Mouse (Mus musculus): ENCODE measurements around the gene Nfib. TPM values are rescaled to one million over a fixed set of nuclear protein-coding genes. Genes with fewer than 3 reads are reported as not detected.

Nfib gene
- total and polyA plus RNA-seq, 3 experiments, result 0.04 to 0.11 (median 0.09) TPM

DNA sequence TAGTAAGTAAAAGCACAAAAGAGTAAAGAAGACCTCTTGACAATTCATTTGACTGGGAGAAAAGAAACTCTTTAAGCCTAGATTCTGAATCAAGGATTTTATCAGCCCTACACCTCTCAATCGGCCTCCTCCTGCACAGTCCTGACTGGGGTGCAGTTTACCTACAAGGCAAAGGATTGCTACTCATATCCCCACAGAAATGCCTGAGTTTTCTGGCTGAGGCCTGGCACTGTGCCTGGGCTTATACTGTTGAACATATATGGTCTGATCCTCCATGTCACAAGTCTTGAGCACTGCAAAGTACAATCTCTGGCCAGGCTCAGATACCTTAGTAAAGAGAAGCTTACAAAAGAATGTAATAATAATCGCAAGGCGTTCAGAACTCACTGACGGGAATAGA, 333.3 kb downstream of the Nfib start:
- dilution Hi-C loops (cut with MboI; ENCODE audit: extremely low pct_ligation_motif_present, extremely low pct_unique_long_range_greater_than_20kb, low sequenced_read_pairs) (no loop called here), in situ Hi-C loops (cut with MboI; ENCODE audit: low pct_ligation_motif_present, low pct_unique_long_range_greater_than_20kb, low sequenced_read_pairs) (no loop called here)
- no peak overlapping the region for H3K4me3 ChIP-seq (replicated peaks in 1 of 3; ENCODE audit: low read depth in 2 of 3, low read length in 2 of 3, poor library complexity in 1 of 3)
- no peaks in the 10 kb centered on the region for H3K36me3 ChIP-seq (replicated peaks in 1 of 2; ENCODE audit: control insufficient read depth in 1 of 2, insufficient read depth in 1 of 2, low read length in 1 of 2)
- no peak overlapping the region for H3K9ac ChIP-seq (ENCODE audit: insufficient read depth, low read depth)
- no peak for TF ChIP-seq MAZ (IDR thresholded peaks at IDR 0.05; ENCODE audit: low read depth, low read length)
- no peak for TF ChIP-seq JUN (IDR thresholded peaks at IDR 0.05; ENCODE audit: insufficient read depth, low read depth, low read length)
- no peak for TF ChIP-seq PAX5 (IDR thresholded peaks at IDR 0.05; ENCODE audit: low read length)
- no peak for TF ChIP-seq TCF12 (IDR thresholded peaks at IDR 0.05; ENCODE audit: low read depth, low read length)
- no peak for TF ChIP-seq ZNF384 (IDR thresholded peaks at IDR 0.05; ENCODE audit: low read depth, low read length)
- TF ChIP-seq SMC3 (IDR thresholded peaks at IDR 0.05; ENCODE audit: low read depth, low read length), result no peak
- no peaks in the 10 kb centered on the region for H3K27me3 ChIP-seq (replicated peaks)
- no peaks in the 10 kb centered on the region for H3K79me2 ChIP-seq (replicated peaks; ENCODE audit: control insufficient read depth, extremely low read depth, insufficient read depth, poor library complexity, severe bottlenecking)
- no peak overlapping the region for H3K4me2 ChIP-seq (ENCODE audit: insufficient read depth, low read depth, poor library complexity, severe bottlenecking)
- no peak overlapping the region for H3K27ac ChIP-seq (ENCODE audit: insufficient read depth, low read depth)
- no peaks in the 10 kb centered on the region for H3K4me1 ChIP-seq (ENCODE audit: control insufficient read depth in 1 of 2, insufficient read depth in 2 of 2)
- H3K9me3 ChIP-seq (replicated peaks; ENCODE audit: low read length), result no peaks in the 10 kb centered on the region
- no peak for DNase-seq (ENCODE audit: extremely low read depth)

DNA sequence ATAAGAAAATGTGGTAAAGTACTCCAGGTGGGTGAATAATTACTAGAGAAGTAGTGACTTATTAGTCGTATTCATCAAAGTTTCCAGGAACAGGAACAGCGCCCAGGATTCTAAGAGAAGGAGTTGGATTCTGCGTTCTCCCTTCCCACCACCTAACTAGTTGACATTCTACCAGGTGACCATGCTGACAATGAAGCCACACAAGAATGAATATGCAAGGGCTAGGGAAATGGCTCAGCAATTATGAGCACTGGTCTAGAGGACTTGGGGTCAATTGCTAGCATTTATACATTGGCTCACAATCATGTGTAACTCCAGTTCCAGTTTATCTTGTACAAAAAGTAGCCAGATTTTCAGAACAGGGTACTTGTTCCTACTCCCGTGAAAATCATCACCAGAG, 334.1 kb downstream of the Nfib start:
- dilution Hi-C loops (cut with MboI; ENCODE audit: extremely low pct_ligation_motif_present, extremely low pct_unique_long_range_greater_than_20kb, low sequenced_read_pairs), result no loop called here
- no peak for TF ChIP-seq MAFK (IDR thresholded peaks at IDR 0.05; ENCODE audit: insufficient replicate concordance, low read length)
- TF ChIP-seq TBP (conservative IDR thresholded peaks at IDR 0.05; ENCODE audit: low read depth, low read length), result no peak
- TF ChIP-seq JUN (IDR thresholded peaks at IDR 0.05; ENCODE audit: insufficient read depth, low read depth, low read length), result no peak
- no peak overlapping the region for H3K4me3 ChIP-seq (replicated peaks in 1 of 3; ENCODE audit: low read depth in 2 of 3, low read length in 2 of 3, poor library complexity in 1 of 3)

DNA sequence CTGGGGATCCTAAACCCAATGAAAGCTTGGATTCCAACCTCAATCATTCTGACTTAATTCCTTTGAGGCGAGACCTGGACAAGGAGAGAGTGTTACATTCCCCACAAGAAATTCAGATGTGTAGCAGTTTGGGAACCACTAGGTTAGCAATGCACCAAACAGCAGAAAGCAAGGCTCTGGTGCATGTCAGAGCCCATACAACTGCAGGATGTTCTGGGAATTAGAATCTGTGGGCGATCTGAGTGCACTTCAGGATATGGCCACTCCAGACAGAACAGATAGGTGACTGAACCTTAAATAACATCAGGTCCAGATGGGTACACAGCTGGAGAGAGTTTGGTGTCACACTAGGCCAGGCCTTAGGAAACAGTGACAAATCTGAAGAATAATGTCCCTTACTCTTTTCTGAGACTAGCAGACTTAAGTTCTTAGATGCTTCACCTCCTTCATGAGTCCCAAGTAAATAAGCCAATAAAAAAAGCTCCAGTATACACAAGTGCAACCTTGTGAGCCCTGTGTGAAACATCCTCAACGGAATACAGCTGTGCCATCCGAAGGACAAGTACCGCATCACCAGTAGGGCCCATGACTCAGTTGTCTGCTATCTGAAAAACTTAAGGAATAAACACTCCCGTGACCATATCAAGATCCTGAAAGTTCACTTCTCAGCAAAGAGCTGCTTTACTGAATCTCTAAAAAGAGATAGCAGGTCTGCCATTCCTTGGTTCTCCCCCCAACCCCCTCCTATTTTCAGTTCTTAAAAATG, 336.4 kb downstream of the Nfib start:
- Histone ChIP-seq H3K27ac (ENCODE audit: insufficient read depth, low read depth) (no peak overlapping the region), H3K27me3 (replicated peaks) (no peaks in the 10 kb centered on the region), H3K36me3 (replicated peaks in 1 of 2; ENCODE audit: control insufficient read depth in 1 of 2, insufficient read depth in 1 of 2, low read length in 1 of 2) (no peaks in the 10 kb centered on the region), H3K79me2 (replicated peaks; ENCODE audit: control insufficient read depth, extremely low read depth, insufficient read depth, poor library complexity, severe bottlenecking) (no peaks in the 10 kb centered on the region), H3K9me3 (replicated peaks; ENCODE audit: low read length) (no peaks in the 10 kb centered on the region), H3K4me3 (replicated peaks in 1 of 3; ENCODE audit: low read depth in 2 of 3, low read length in 2 of 3, poor library complexity in 1 of 3) (no peak overlapping the region), H3K4me2 (ENCODE audit: insufficient read depth, low read depth, poor library complexity, severe bottlenecking) (no peak overlapping the region), H3K9ac (ENCODE audit: insufficient read depth, low read depth) (no peak overlapping the region), H3K4me1 (ENCODE audit: control insufficient read depth in 1 of 2, insufficient read depth in 2 of 2) (peaks cover 0 to 3% of the 10 kb centered on the region in 2 experiments; a peak in 1 of 4 replicates)
- dilution Hi-C loops (cut with MboI; ENCODE audit: extremely low pct_ligation_motif_present, extremely low pct_unique_long_range_greater_than_20kb, low sequenced_read_pairs), result no loop called here
- in situ Hi-C loops (cut with MboI; ENCODE audit: low pct_ligation_motif_present, low pct_unique_long_range_greater_than_20kb, low sequenced_read_pairs), result no loop called here
- TF ChIP-seq IRF4 (IDR thresholded peaks at IDR 0.05; ENCODE audit: low read depth, low read length) (no peak), RAD21 (IDR thresholded peaks at IDR 0.05; ENCODE audit: low read depth, low read length) (no peak), ZKSCAN1 (IDR thresholded peaks at IDR 0.05; ENCODE audit: borderline replicate concordance, low read depth, low read length) (no peak), JUND (conservative IDR thresholded peaks at IDR 0.05; ENCODE audit: low read depth, low read length) (no peak), MEF2A (IDR thresholded peaks at IDR 0.05; ENCODE audit: borderline replicate concordance, low read depth, low read length) (no peak), PAX5 (IDR thresholded peaks at IDR 0.05; ENCODE audit: low read length) (no peak), ZMIZ1 (IDR thresholded peaks at IDR 0.05; ENCODE audit: low read depth, low read length) (no peak), POLR2A (IDR thresholded peaks at IDR 0.05; ENCODE audit: low read depth, low read length) (no peak), ETS1 (conservative IDR thresholded peaks at IDR 0.05; ENCODE audit: low read depth, low read length) (no peak), RCOR1 (conservative IDR thresholded peaks at IDR 0.05; ENCODE audit: low read depth, low read length) (no peak), GABPA (IDR thresholded peaks at IDR 0.05; ENCODE audit: insufficient replicate concordance, low read depth, low read length) (no peak)
- DNase-seq (ENCODE audit: extremely low read depth), result no peak

More for the DNA sequence above, 334.1 kb downstream of the Nfib start:
- no peaks in the 10 kb centered on the region for H3K4me1 ChIP-seq (ENCODE audit: control insufficient read depth in 1 of 2, insufficient read depth in 2 of 2)
- no peak overlapping the region for H3K27ac ChIP-seq (ENCODE audit: insufficient read depth, low read depth)
- in situ Hi-C loops (cut with MboI; ENCODE audit: low pct_ligation_motif_present, low pct_unique_long_range_greater_than_20kb, low sequenced_read_pairs), result no loop called here
- H3K9ac ChIP-seq (ENCODE audit: insufficient read depth, low read depth), result no peak overlapping the region
- no peak overlapping the region for H3K4me2 ChIP-seq (ENCODE audit: insufficient read depth, low read depth, poor library complexity, severe bottlenecking)
- no peak for DNase-seq (ENCODE audit: extremely low read depth)
- no peaks in the 10 kb centered on the region for H3K36me3 ChIP-seq (replicated peaks in 1 of 2; ENCODE audit: control insufficient read depth in 1 of 2, insufficient read depth in 1 of 2, low read length in 1 of 2)
- H3K79me2 ChIP-seq (replicated peaks; ENCODE audit: control insufficient read depth, extremely low read depth, insufficient read depth, poor library complexity, severe bottlenecking), result no peaks in the 10 kb centered on the region
- H3K9me3 ChIP-seq (replicated peaks; ENCODE audit: low read length), result no peaks in the 10 kb centered on the region
- no peaks in the 10 kb centered on the region for H3K27me3 ChIP-seq (replicated peaks)

All from CH12.LX (cell line).